Mouse (Mus musculus): ENCODE measurements around the gene Lnp1. TPM values are rescaled to one million over a fixed set of nuclear protein-coding genes. Genes with fewer than 3 reads are reported as not detected.
"Not testable (repeated sequence)": the region's sequence is repeated elsewhere in the genome, so short reads cannot be mapped to it uniquely, and the experiment has no call there.

Gene Lnp1
- polyA plus RNA-seq (2014; fragmentation: Nextera tagmentation; extraction: Ambion mirVana): 0.63 and 1.4 TPM in 2 replicates

DNA sequence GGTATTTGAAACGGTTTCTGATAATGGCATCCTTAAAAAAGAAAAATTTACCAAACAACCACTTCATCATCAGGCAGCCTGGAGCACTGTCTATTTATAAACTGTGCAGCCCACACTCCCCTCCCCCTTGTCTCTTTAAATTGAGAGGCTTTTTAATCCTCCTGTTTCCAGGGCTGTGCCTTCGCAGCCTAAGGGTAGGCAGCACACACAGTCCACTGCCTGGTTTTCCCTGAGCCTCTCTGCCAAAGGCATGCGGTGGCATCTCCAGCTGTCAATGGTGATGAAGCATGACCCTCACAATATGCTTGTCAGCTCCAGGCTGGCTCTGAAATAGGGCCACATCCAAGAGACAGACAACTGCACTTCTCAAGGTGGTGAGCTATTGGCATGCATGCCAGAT is at the start of gene Lnp1:
TSS of gene Lnp1 (minus strand) at position 39 of the 400 bp plus-strand sequence.
- no peak for ATAC-seq (ENCODE audit: insufficient number of reproducible peaks, insufficient read depth, low FRiP score, low read depth)
- Histone ChIP-seq H3K4me2 (ENCODE audit: low read length) (no peak within 1 kb of the TSS), H3K4me1 (ENCODE audit: control insufficient read depth in 2 of 2, insufficient read depth in 2 of 2, low read length in 2 of 2) (peaks cover 0 to 2% of the 10 kb centered on the region in 2 experiments; a peak in 1 of 4 replicates), H3K27me3 (ENCODE audit: control insufficient read depth, insufficient read depth, low read length) (no peaks in the 10 kb centered on the region), H3K9ac (ENCODE audit: low read length) (no peak within 1 kb of the TSS), H3K27ac (replicated peaks in 1 of 2; ENCODE audit: control insufficient read depth in 1 of 2, insufficient read depth in 1 of 2, low read depth in 2 of 2, low read length in 2 of 2) (no peak within 1 kb of the TSS), H3K9me3 (ENCODE audit: control insufficient read depth, low read length) (0 out of 2 replicates have a peak, but pooled peaks cover 3% of the 10 kb centered on the region), H3K36me3 (ENCODE audit: control insufficient read depth, insufficient read depth, low read length) (no peaks in the 10 kb centered on the region), H3K4me3 (ENCODE audit: control insufficient read depth in 1 of 2, insufficient read depth in 1 of 2, low read depth in 1 of 2, low read length in 2 of 2) (no peak within 1 kb of the TSS)
- WGBS: 24% methylated on average over 3 of the region's 3 CpGs

- Histone ChIP-seq H3K27ac (replicated peaks in 1 of 2; ENCODE audit: control insufficient read depth in 1 of 2, insufficient read depth in 1 of 2, low read depth in 2 of 2, low read length in 2 of 2) (no peak overlapping the region), H3K9me3 (ENCODE audit: control insufficient read depth, low read length) (no peaks in the 10 kb centered on the region), H3K9ac (ENCODE audit: low read length) (no peak overlapping the region), H3K36me3 (ENCODE audit: control insufficient read depth, insufficient read depth, low read length) (no peaks in the 10 kb centered on the region), H3K27me3 (ENCODE audit: control insufficient read depth, insufficient read depth, low read length) (no peaks in the 10 kb centered on the region), H3K4me1 (ENCODE audit: control insufficient read depth in 2 of 2, insufficient read depth in 2 of 2, low read length in 2 of 2) (no peaks in the 10 kb centered on the region), H3K4me3 (ENCODE audit: control insufficient read depth in 1 of 2, insufficient read depth in 1 of 2, low read depth in 1 of 2, low read length in 2 of 2) (no peak overlapping the region), H3K4me2 (ENCODE audit: low read length) (no peak overlapping the region)
- WGBS: 43% methylated on average over 3 of the region's 3 CpGs
- no peak for ATAC-seq (ENCODE audit: insufficient number of reproducible peaks, insufficient read depth, low FRiP score, low read depth)
Measured at GRCm38 (mm10) chr16:56974646-56975045, 46.8 kb upstream of the Lnp1 start.

DNA sequence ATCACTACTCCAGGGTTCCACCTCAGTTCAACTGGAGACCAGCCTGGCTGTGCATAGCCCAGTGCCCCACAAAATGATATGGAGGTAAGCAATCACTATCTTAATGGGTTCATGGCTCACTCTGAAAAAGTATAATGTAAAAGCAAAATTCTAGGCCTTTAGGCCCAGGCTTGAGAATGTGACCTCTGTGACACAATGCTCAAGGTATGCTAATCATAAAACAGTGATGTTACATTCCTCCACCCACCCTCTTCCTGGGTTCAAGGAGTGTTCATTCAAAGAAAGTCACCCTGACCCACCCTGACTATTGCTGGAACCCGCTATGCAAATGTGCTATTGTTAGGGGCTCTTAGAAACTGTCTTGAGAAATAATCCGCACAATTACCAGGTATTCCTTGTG is 30.4 kb upstream of the Lnp1 start:
- H3K9ac ChIP-seq (ENCODE audit: low read length); H3K4me1 ChIP-seq (ENCODE audit: control insufficient read depth in 2 of 2, insufficient read depth in 2 of 2, low read length in 2 of 2); H3K27me3 ChIP-seq (ENCODE audit: control insufficient read depth, insufficient read depth, low read length); H3K4me3 ChIP-seq (ENCODE audit: control insufficient read depth in 1 of 2, insufficient read depth in 1 of 2, low read depth in 1 of 2, low read length in 2 of 2); ATAC-seq (ENCODE audit: insufficient number of reproducible peaks, insufficient read depth, low FRiP score, low read depth); H3K36me3 ChIP-seq (ENCODE audit: control insufficient read depth, insufficient read depth, low read length); H3K27ac ChIP-seq (replicated peaks in 1 of 2; ENCODE audit: control insufficient read depth in 1 of 2, insufficient read depth in 1 of 2, low read depth in 2 of 2, low read length in 2 of 2); H3K9me3 ChIP-seq (ENCODE audit: control insufficient read depth, low read length); H3K4me2 ChIP-seq (ENCODE audit: low read length): not testable (repeated sequence)
- WGBS: 89% methylated on average over 2 of the region's 2 CpGs

- no peaks in the 10 kb centered on the region for H3K36me3 ChIP-seq (ENCODE audit: control insufficient read depth, insufficient read depth, low read length)
- H3K27me3 ChIP-seq (ENCODE audit: control insufficient read depth, insufficient read depth, low read length): no peaks in the 10 kb centered on the region
- H3K4me1 ChIP-seq (ENCODE audit: control insufficient read depth in 2 of 2, insufficient read depth in 2 of 2, low read length in 2 of 2): no peaks in the 10 kb centered on the region
- no peak overlapping the region for H3K4me2 ChIP-seq (ENCODE audit: low read length)
- H3K27ac ChIP-seq (replicated peaks in 1 of 2; ENCODE audit: control insufficient read depth in 1 of 2, insufficient read depth in 1 of 2, low read depth in 2 of 2, low read length in 2 of 2): no peak overlapping the region
- ATAC-seq (ENCODE audit: insufficient number of reproducible peaks, insufficient read depth, low FRiP score, low read depth): no peak
- H3K4me3 ChIP-seq (ENCODE audit: control insufficient read depth in 1 of 2, insufficient read depth in 1 of 2, low read depth in 1 of 2, low read length in 2 of 2): no peak overlapping the region
- WGBS: 87% methylated on average over 5 of the region's 5 CpGs
- no peak overlapping the region for H3K9ac ChIP-seq (ENCODE audit: low read length)
- no peaks in the 10 kb centered on the region for H3K9me3 ChIP-seq (ENCODE audit: control insufficient read depth, low read length)
Measured at GRCm38 (mm10) chr16:56949085-56949484, 21.2 kb upstream of the Lnp1 start.

DNA sequence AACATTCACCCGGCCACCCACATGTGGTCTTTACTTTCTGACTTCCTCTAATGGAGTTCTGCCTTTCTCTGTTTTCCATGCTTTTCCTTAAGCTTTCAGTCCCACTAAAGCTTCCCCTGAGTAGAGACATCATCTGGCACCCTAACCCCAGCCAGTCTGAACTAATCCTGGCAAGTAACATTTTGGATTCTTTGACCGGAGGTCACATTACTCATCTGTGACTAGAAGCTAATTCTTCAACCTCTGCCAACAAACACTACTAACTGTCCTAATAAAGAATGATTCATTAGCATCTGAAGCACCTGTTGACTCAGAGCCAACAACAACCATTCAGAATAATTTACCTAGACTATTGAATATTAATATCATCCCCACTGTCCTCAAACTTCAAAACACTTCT is 14.5 kb upstream of the Lnp1 start:
- Histone ChIP-seq H3K27ac (replicated peaks in 1 of 2; ENCODE audit: control insufficient read depth in 1 of 2, insufficient read depth in 1 of 2, low read depth in 2 of 2, low read length in 2 of 2) (no peak overlapping the region), H3K9me3 (ENCODE audit: control insufficient read depth, low read length) (no peaks in the 10 kb centered on the region), H3K4me1 (ENCODE audit: control insufficient read depth in 2 of 2, insufficient read depth in 2 of 2, low read length in 2 of 2) (no peaks in the 10 kb centered on the region), H3K4me2 (ENCODE audit: low read length) (no peak overlapping the region), H3K27me3 (ENCODE audit: control insufficient read depth, insufficient read depth, low read length) (no peaks in the 10 kb centered on the region), H3K4me3 (ENCODE audit: control insufficient read depth in 1 of 2, insufficient read depth in 1 of 2, low read depth in 1 of 2, low read length in 2 of 2) (no peak overlapping the region), H3K36me3 (ENCODE audit: control insufficient read depth, insufficient read depth, low read length) (no peaks in the 10 kb centered on the region), H3K9ac (ENCODE audit: low read length) (no peak overlapping the region)
- no peak for ATAC-seq (ENCODE audit: insufficient number of reproducible peaks, insufficient read depth, low FRiP score, low read depth)
- 83% methylated on average over 2 of the region's 2 CpGs for WGBS

- Histone ChIP-seq H3K4me2 (ENCODE audit: low read length) (no peak overlapping the region), H3K36me3 (ENCODE audit: control insufficient read depth, insufficient read depth, low read length) (no peaks in the 10 kb centered on the region), H3K9ac (ENCODE audit: low read length) (no peak overlapping the region), H3K27ac (replicated peaks in 1 of 2; ENCODE audit: control insufficient read depth in 1 of 2, insufficient read depth in 1 of 2, low read depth in 2 of 2, low read length in 2 of 2) (no peak overlapping the region), H3K4me3 (ENCODE audit: control insufficient read depth in 1 of 2, insufficient read depth in 1 of 2, low read depth in 1 of 2, low read length in 2 of 2) (no peak overlapping the region), H3K27me3 (ENCODE audit: control insufficient read depth, insufficient read depth, low read length) (no peaks in the 10 kb centered on the region), H3K4me1 (ENCODE audit: control insufficient read depth in 2 of 2, insufficient read depth in 2 of 2, low read length in 2 of 2) (no peaks in the 10 kb centered on the region), H3K9me3 (ENCODE audit: control insufficient read depth, low read length) (no peaks in the 10 kb centered on the region)
- WGBS: 17% methylated on average over 8 of the region's 8 CpGs
- no peak for ATAC-seq (ENCODE audit: insufficient number of reproducible peaks, insufficient read depth, low FRiP score, low read depth)
Measured at GRCm38 (mm10) chr16:56920102-56920657, 7.7 kb downstream of the Lnp1 start.

DNA sequence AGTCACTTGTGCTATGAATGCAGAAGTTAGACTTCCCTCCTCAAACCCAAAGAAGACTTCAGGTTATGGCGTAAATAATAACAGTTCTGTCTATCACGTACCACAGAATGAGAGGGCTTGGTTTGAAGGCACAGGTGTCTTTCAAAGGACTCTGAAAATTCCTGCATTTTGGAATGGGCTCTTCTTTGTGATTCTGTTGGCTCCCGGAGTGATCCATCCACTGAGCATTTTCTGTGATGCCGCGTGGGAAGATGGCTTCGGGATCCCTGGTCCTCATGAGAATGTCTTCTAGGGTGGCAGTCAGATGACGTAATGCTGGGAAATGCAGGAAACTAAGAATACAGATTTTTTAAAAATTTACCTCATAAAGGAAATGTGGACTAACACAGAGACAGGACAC is 10.6 kb downstream of the Lnp1 start:
- Histone ChIP-seq H3K4me1 (ENCODE audit: control insufficient read depth in 2 of 2, insufficient read depth in 2 of 2, low read length in 2 of 2) (no peaks in the 10 kb centered on the region), H3K36me3 (ENCODE audit: control insufficient read depth, insufficient read depth, low read length) (no peaks in the 10 kb centered on the region), H3K27ac (replicated peaks in 1 of 2; ENCODE audit: control insufficient read depth in 1 of 2, insufficient read depth in 1 of 2, low read depth in 2 of 2, low read length in 2 of 2) (no peak overlapping the region), H3K4me3 (ENCODE audit: control insufficient read depth in 1 of 2, insufficient read depth in 1 of 2, low read depth in 1 of 2, low read length in 2 of 2) (no peak overlapping the region), H3K9me3 (ENCODE audit: control insufficient read depth, low read length) (no peaks in the 10 kb centered on the region), H3K27me3 (ENCODE audit: control insufficient read depth, insufficient read depth, low read length) (no peaks in the 10 kb centered on the region), H3K9ac (ENCODE audit: low read length) (no peak overlapping the region), H3K4me2 (ENCODE audit: low read length) (no peak overlapping the region)
- no peak for ATAC-seq (ENCODE audit: insufficient number of reproducible peaks, insufficient read depth, low FRiP score, low read depth)
- 88% methylated on average over 7 of the region's 7 CpGs for WGBS

DNA sequence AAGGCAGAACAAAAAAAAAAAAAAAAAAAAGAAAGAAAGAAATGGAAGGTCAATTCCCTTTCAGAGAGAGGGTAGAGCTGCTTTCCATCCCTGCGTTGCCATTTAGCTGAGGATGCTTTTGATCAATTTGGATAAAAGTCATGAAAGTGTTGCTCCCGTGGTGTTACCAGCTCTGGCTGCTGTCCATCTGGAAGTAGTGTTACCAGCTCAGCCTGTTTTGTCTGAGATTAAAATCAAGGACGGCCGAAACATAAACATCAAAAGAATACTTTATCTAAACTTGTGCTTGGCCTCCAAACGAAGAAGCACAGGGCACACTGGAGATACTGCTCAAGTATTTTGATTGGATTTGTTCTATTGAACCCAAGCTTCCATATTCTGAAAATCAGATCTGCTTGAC is 18.9 kb downstream of the Lnp1 start:
- Histone ChIP-seq H3K27ac (replicated peaks in 1 of 2; ENCODE audit: control insufficient read depth in 1 of 2, insufficient read depth in 1 of 2, low read depth in 2 of 2, low read length in 2 of 2) (no peak overlapping the region), H3K4me2 (ENCODE audit: low read length) (no peak overlapping the region), H3K36me3 (ENCODE audit: control insufficient read depth, insufficient read depth, low read length) (no peaks in the 10 kb centered on the region), H3K9me3 (ENCODE audit: control insufficient read depth, low read length) (no peaks in the 10 kb centered on the region), H3K27me3 (ENCODE audit: control insufficient read depth, insufficient read depth, low read length) (no peaks in the 10 kb centered on the region), H3K4me1 (ENCODE audit: control insufficient read depth in 2 of 2, insufficient read depth in 2 of 2, low read length in 2 of 2) (no peaks in the 10 kb centered on the region), H3K9ac (ENCODE audit: low read length) (no peak overlapping the region), H3K4me3 (ENCODE audit: control insufficient read depth in 1 of 2, insufficient read depth in 1 of 2, low read depth in 1 of 2, low read length in 2 of 2) (no peak overlapping the region)
- no peak for ATAC-seq (ENCODE audit: insufficient number of reproducible peaks, insufficient read depth, low FRiP score, low read depth)
- WGBS: 49% methylated on average over 5 of the region's 5 CpGs
